Mouse (Mus musculus) spleen, adult 2 months (tissue): ENCODE measurements around the gene Hoxa3. TPM values are rescaled to one million over a fixed set of nuclear protein-coding genes. Genes with fewer than 3 reads are reported as not detected.

Source experiments
- DNase-seq, 2 experiments: peaks; one replicate each; pipeline versions ENCODE4 v3.0.0 to v3.0.0-alpha.2; 2012 to 2021; ENCODE audit warnings: low spot score in 2 of 2, low read depth in 1 of 2
- H3K27ac ChIP-seq: fragments of 200-500 bp; 2 replicates; pipeline ENCODE4 v1.5.1; 2012; ENCODE audit warnings: low read length, inconsistent platforms; ENCODE audit not compliant: insufficient read depth
- H3K27me3 ChIP-seq: fragments of 200-500 bp; 2 replicates; pipeline ENCODE4 v1.6.1; 2012; ENCODE audit warnings: mild to moderate bottlenecking, moderate library complexity, low read length, inconsistent platforms; ENCODE audit not compliant: control insufficient read depth, insufficient read depth
- H3K36me3 ChIP-seq: fragments of 200-500 bp; 2 replicates; pipeline ENCODE4 v1.6.1; 2012; ENCODE audit warnings: mild to moderate bottlenecking, low read length, inconsistent platforms; ENCODE audit not compliant: control insufficient read depth, insufficient read depth
- H3K4me1 ChIP-seq: fragments of 200-500 bp; 2 replicates; pipeline ENCODE4 v1.6.1; 2011; ENCODE audit warnings: inconsistent platforms; ENCODE audit not compliant: control insufficient read depth, insufficient read depth, insufficient read length
- H3K4me3 ChIP-seq: fragments of 200-500 bp; 2 replicates; pipeline ENCODE4 v1.5.1; 2011; ENCODE audit warnings: mild to moderate bottlenecking, inconsistent platforms; ENCODE audit not compliant: insufficient read depth, insufficient read length; ENCODE audit errors: extremely low read depth
- CTCF ChIP-seq: fragments of 200-500 bp; IDR thresholded peaks from 2 replicates; pipeline ENCODE4 v1.5.1; 2011; ENCODE audit warnings: mild to moderate bottlenecking, inconsistent platforms; ENCODE audit not compliant: insufficient read depth, insufficient read length, insufficient replicate concordance; ENCODE audit errors: extremely low read depth
- POLR2A ChIP-seq: fragments of 200-500 bp; IDR thresholded peaks from 2 replicates; pipeline ENCODE4 v1.6.1; 2011; ENCODE audit warnings: low read depth, low read length, inconsistent platforms
- WGBS: fragments of 180-500 bp; shearing (Covaris S2); methylation state at CpG from one replicate; pipeline ENCODE4 v1.1.7; 2018; 5-methylcytosine and 5-hydroxymethylcytosine counted together
- polyA plus RNA-seq: library from polyadenylated mRNA; depleted of rRNA; stranded (reverse); fragments of >200 nt; gene quantifications from 2 replicates; pipeline ENCODE4 v1.2.3, GENCODE M21; 2012; rRNA removed

Hoxa3 gene
- polyA plus RNA-seq: 1.4 and 1.5 TPM in 2 replicates

GRCm38 (mm10) chr6:52213119-52213986 is at the start of gene Hoxa3, which contains the start of gene Gm28308:
TSS of gene Hoxa3 (minus strand) at chr6:52213336.
TSS of gene Gm28308 (minus strand) at chr6:52213339.
- Histone ChIP-seq H3K27ac (no peak within 1 kb of the TSS), H3K27me3 (peaks cover 40% of the 10 kb centered on the region), H3K36me3 (no peaks in the 10 kb centered on the region), H3K4me1 (peaks cover 15% of the 10 kb centered on the region), H3K4me3 (peak within 1 kb of the TSS; percentile 54)
- DNase-seq: no peak
- TF ChIP-seq POLR2A (no peak), CTCF (no peak)
- 4% methylated on average over 38 of the region's 38 CpGs for WGBS

GRCm38 (mm10) chr6:52262463-52263320 is 49.6 kb upstream of the Hoxa3 start:
- Histone ChIP-seq H3K4me1 (peaks cover 4% of the 10 kb centered on the region), H3K27me3 (peaks cover 55% of the 10 kb centered on the region), H3K36me3 (no peaks in the 10 kb centered on the region), H3K4me3 (no peak overlapping the region), H3K27ac (no peak overlapping the region)
- DNase-seq: no peak
- 7% methylated on average over 24 of the region's 24 CpGs for WGBS
- TF ChIP-seq CTCF: no peak
- TF ChIP-seq POLR2A: no peak

GRCm38 (mm10) chr6:52261751-52262462 is 48.8 kb upstream of the Hoxa3 start:
- Histone ChIP-seq H3K4me3 (no peak overlapping the region), H3K27ac (no peak overlapping the region), H3K4me1 (peaks cover 4% of the 10 kb centered on the region), H3K36me3 (no peaks in the 10 kb centered on the region), H3K27me3 (peaks cover 55% of the 10 kb centered on the region)
- WGBS: 7% methylated on average over 9 of the region's 9 CpGs
- TF ChIP-seq CTCF (no peak), POLR2A (no peak)
- DNase-seq: no peak

GRCm38 (mm10) chr6:52260654-52261575 is 47.8 kb upstream of the Hoxa3 start, which contains the start of gene Hoxa13:
TSS of gene Hoxa13 (minus strand) at chr6:52260880.
- no peaks in the 10 kb centered on the region for H3K36me3 ChIP-seq
- no peak for DNase-seq
- 3% methylated on average over 44 of the region's 72 CpGs for WGBS
- H3K4me1 ChIP-seq: peaks cover 4% of the 10 kb centered on the region
- no peak for TF ChIP-seq CTCF
- TF ChIP-seq POLR2A: no peak
- H3K27me3 ChIP-seq: peaks cover 49% of the 10 kb centered on the region
- H3K27ac ChIP-seq: no peak within 1 kb of the TSS
- peak within 1 kb of the TSS; percentile 57 for H3K4me3 ChIP-seq

GRCm38 (mm10) chr6:52259811-52260261 is 46.7 kb upstream of the Hoxa3 start:
- WGBS: 3% methylated on average over 39 of the region's 39 CpGs
- H3K27ac ChIP-seq: no peak overlapping the region
- H3K4me3 ChIP-seq: peak overlapping the region; percentile 34; the same call in 1 of the 2 replicates
- no peak for DNase-seq
- peaks cover 42% of the 10 kb centered on the region for H3K27me3 ChIP-seq
- no peak for TF ChIP-seq CTCF
- TF ChIP-seq POLR2A: no peak
- H3K36me3 ChIP-seq: no peaks in the 10 kb centered on the region
- peaks cover 4% of the 10 kb centered on the region for H3K4me1 ChIP-seq
